Mouse (Mus musculus): ENCODE results near the gene Rai1.

Gene Rai1

DNA sequence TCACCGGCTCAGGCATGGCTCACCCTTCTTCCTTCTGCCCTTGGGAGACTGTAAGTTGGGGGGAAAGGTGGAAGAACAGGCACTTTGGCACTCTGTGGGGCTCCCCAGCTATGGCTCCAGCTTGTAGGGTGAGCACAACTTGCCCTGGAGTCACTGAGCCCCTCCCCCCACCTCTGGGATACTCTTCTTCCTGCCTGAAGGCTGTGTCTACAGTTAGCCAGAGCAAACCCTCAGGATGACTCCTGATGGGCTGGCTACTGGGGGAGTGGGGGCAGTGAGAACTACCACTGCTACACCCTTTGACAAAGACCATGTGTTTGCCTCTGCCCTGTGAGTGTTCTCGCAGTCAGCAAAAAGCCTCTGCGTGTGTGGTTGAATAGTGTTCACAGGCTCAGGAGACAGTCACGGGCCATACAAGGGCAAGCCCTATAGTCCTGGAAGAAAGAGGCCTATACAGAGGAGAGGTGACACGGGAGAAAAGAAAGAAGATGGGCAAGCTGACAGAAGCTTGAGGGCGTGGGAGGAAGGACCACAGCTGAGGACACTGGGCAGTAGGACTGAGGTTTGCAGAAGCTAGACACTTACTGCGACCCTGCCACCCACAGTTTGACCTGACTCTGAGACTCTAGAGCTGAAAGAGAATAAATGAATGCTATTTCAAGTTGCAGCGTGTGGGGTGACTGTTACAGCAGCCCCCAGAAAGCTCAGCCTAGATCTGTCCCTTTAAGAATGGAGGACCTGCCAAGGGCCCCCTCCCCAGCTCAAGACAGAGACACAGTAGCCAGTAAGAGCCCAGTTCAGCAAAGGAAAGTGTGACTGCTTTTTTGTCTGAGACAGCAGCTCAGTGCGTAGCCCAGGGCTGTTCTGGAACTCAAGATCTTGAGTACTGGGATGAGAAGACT is 9.7 kb upstream of the Rai1 start:
- DNase-seq: no peak

GRCm38 (mm10) chr11:60099555-60100186 is 5.1 kb upstream of the Rai1 start:
- DNase-seq: no peak

DNA sequence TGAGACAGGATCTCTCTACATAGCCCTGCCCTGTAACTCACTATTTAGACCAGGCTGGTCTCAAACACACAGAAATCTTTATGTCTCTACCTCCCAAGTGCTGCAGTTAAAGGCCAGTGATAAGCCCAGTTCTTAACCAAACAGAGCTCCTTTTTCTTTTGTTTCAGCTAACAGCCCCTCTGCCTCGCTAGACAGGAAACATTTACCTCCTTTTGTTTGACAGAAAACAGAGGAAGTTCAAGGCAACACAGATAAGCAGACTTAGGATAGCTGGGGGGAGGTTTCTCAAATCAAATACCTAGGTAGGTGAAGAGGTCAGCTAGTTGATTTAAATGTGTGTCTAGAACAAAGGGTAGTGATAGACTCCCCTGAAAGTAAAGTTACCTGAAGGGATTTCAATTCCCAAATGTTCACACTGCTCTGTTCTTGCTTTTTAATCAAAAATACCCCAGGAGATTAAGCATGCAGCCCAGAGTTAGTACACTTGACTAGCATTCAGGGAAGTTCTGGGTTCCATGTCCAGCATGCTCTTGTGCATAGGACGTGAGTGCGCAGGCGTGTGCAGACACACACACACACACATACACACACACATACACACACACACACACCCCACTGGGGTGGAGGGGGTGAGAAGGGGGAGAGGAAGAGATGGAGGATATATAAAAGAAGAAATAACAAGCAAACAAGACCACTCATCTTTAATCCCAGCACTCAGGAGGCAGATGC is 3.8 kb upstream of the Rai1 start:
- no peak for DNase-seq

GRCm38 (mm10) chr11:60101986-60102385 is 2.8 kb upstream of the Rai1 start:
- no peak for DNase-seq

DNA sequence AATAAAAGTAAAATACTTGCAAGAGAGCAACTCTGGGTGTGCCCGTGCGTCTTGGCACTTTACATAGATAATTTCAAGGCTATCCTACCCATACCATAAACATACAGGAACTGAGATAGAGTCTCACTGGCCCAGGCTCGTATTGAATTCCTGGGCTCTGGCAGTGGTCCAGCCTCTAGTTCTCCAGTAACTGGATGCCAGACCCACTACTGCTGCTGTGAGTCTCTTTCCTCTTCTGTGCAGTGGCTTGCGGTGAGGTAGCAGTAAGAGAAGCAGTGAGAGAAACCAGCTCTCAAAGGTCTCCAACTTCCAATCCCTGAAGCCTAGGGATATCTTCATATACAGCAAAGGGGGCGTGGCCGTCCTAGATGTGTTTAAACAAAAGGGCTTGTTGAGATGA is 2.1 kb upstream of the Rai1 start:
- no peak for DNase-seq

GRCm38 (mm10) chr11:60103567-60103966 is 1.2 kb upstream of the Rai1 start:
- no peak for DNase-seq

DNA sequence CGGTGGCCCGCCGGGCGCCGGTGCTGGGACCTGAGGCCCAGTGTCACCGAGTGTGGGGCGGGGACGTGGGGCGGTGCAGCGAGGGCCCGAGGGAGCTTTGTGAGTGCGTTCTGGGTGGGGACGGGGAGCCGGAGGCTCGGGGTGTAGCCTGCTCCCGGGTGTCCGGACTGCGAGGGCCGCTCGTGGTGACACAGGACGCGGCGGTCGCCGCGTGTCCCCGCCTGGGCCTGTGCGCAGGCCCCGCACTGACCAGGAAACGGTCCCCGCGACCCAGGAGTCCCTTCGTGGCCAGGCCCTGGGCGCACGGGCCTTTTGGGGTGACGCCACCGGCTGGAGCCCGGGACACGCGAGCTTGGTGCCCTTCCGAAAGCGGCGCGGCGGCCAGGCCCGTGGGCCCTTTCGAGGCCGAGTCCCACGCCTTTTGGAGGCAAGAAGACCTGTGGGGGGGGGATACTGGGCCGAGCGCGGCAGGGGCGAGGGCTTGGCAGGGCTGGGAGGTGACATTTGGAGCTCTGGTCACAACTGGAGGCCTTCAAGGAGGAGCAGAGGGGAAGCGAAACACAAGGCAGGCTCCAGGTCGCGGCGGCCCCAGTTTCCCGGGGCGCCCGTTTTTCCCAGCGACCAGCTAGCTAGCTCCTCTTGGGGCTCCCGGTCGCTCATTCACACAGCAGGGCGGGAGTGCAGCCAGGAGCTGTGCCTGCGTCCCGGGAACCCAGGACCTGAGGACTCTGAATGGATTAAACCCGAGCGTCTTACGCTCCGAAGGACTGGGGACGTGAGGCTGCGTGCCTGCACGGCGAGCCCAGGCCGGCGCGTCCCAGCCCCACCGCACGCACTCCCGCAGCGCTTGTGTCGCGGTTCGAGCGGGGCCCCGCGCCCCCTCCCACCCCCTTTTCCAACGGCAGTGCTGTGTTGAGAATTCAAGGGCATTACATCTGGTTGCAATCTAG is 1.1 kb downstream of the Rai1 start:
- DNase-seq: peak; percentile 69 to 74

DNA sequence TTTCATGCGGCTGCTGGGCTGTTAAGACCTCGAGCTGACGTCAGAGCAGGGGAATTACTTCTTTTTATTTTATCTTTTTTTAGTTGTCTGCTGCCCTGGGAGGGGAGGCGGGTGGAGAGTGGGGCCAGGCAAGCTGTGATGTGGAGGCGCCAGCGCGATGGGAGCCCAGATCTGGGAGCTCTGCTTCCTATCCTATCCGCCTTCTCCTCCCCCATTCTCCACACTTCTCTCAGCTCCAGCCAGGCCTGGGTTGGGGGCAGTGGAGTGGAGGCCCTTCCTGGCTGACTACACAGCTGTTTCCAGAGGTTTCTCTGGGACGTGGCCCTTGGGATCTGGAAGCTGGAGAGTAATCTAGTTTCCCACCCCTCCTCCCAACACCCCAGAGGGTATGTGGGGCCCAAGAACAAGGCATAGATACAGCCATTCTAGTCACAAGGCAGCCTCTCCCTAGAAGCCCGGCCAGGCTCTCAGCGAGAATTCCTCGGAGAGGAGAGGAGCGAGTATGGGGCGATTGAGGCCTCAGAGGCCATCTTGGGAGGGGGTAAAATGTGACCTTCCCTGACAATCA is 1.8 kb downstream of the Rai1 start:
- DNase-seq: peak; percentile 37 to 48

DNA sequence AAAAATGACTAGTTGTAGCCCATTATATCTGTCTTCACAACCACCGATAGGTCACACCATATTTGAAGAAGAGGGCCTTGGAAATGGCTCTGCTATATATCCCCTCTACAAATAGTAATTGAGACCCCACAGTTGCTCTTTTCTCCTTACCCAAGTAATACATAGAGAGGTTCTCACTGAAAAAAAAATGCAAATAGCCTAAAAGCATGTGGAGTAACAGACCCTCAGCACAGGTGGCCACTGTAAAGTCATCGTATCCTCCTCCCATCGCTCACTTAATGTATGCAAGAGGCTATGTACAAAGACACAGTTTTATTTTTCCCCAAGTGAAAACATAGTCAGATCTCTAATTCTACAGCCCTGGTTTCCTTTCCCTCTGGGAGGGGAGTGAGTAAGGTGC is 2.6 kb downstream of the Rai1 start:
- no peak for DNase-seq

- peak; percentile 33 to 38 for DNase-seq
These were observed 3.9 kb downstream of the Rai1 start for GRCm38 (mm10) chr11:60108631-60109172.

GRCm38 (mm10) chr11:60110386-60110785 is 5.6 kb downstream of the Rai1 start:
- no peak for DNase-seq

DNA sequence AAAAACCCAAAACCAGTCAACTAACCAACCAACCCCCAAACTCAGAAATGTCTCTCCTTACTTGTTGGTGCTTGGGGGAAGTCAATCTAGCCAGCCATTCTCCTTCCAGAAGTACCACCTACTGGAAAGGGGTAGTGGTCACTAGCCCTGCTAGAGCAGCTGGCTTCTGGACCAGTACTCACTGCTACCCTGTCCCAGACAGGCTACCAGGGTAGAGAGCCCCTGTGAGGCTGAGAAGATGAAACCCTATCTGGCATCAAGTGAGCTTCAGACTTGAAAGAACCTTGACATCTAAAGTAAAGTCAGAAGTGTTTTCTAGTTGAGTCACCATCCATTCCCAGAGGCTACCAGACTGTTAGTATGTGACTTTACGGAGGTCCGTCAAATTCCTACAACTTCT is 6.8 kb downstream of the Rai1 start:
- DNase-seq: no peak

DNA sequence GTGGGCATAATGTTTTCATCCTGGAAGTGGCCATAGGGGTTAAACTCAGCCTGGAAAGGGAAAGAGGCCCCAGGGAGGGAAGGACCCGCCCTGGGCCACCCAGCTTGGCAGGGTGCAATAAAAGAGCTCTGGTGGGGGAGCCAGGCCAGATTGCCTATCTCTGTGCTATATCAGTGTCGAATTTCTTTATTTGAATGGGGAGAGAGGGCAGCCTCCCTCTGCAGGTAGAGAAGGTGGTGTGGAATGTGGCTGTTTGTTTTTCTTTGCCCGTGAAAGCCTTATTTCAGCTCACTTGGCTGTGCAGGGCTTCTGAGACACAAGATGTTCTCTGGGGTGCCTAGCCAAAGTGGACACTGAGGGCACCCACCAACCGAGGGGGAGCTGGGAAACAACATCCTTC is 8.8 kb downstream of the Rai1 start:
- no peak for DNase-seq

DNA sequence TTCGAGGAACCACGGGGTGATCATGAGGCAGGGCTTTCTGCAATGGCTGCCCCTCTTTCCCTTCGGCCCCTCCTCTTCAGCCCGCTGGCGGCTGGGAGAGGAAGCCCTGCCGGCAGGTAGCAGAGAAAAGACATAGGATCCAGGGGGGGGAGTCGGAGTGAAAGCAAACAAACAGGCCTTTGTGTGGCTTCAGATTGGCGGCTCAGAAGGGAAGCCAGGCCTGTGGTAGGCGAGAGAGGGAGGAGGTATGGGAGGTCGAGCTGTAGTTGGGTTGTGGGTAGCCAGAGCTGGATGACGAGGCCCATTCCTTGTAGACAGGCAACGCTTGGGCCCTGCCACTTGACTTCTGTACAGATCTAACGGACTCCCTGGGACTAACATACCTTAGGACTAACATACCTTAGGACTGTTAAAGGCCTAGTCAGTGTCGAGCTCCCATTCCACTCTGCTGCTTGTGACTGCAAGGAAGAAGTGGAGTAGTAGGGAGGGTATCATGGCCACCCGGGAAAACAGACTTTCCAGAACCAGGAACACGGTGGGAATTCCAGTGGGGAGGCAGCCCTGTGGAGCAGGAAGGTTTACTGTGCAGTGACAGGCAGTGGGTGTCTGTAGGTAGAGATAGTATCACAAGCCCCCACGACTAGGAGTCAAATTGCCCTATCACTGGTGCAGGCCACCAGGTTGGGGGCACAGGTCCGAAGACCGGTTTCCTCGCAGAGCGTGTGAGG is 9.6 kb downstream of the Rai1 start:
- DNase-seq: peak in 1 of 2 experiments; percentile 40

DNA sequence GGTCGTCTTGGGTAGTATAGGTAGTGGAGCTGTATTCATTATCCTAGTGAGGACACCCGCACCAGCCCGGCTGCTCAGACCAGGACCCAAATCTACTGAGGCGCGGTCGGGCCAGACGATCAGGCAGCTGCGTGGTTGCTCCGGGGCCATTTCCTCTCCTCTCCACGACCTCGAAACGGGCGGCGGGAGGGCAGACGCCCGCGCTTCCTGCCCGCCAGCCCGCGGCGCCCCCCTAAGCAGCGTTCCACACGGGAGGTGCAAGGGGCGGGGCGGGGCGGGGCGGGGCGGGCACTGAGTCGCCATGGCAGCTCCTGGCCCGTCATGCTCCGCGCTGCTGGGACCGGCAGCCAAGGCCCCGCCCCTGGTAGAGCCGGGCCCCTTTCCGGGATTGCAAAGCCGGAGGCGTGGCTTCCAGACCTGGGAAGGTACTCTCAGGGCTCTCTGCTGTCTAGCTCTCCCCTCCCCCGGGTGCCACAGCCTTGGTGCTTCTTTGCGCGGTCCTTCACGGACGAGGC is 10.3 kb downstream of the Rai1 start:
- DNase-seq: peak; percentile 89 to 93

- no peak for DNase-seq
These were observed 10.9 kb downstream of the Rai1 start for GRCm38 (mm10) chr11:60115638-60116276.

- no peak for DNase-seq
These were observed 15.9 kb downstream of the Rai1 start for GRCm38 (mm10) chr11:60120586-60121262.

DNA sequence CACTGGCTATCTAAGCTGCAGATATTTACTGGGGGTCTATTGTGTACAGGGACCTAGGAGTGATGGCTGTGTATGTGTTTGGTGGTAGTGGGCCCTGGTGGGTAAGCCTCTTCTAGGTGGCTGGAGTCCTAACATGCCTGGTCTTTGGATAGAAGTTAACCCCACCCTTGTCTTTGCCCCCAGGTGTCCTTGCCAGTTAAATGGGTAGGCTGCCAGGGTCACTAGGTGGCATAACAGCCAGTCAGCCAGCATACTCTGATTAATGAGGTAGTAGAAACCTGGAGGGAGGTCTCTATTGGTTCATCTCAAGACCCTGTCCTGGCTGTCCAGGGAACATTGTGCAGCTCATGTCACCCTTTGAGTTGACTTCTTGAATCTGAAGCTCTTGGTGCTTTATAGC is 17.8 kb downstream of the Rai1 start:
- DNase-seq: no peak

DNA sequence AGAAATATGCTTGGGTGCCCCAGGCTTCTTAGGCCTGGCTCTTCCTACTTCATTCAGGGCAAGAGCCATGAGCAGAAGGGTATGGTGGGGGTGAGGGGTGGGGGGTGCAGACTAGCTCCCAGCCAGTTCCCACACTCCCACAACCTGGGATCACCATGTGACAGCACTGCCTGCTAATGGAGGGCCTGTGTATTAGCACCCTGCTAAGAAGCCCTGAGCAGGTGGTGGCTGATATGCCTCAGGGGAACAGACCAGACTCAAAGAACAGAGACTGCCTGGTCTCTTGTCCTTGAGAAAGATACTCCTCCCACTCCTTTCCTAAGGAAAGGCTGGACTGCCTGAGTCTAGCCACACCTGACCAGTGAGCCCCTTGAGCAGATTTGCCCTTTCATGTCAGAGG is 22.2 kb downstream of the Rai1 start:
- no peak for DNase-seq
